Mouse (Mus musculus) left cerebral cortex, postnatal 14 days (tissue): ENCODE results near the gene Dpf3. TPM values are rescaled to one million over a fixed set of nuclear protein-coding genes. Genes with fewer than 3 reads are reported as not detected.
A peak's percentile ranks its signal among the peaks of the same experiment; 100 is the strongest.

Source experiments
- DNase-seq, 2 experiments: peaks; one replicate each; pipeline ENCODE4 v3.0.0; 2021 to 2022; ENCODE audit warnings: low spot score in 2 of 2, mixed read lengths in 1 of 2
- intact Hi-C: fragments of 180-260 bp; cut with DNase I; formaldehyde crosslinking; loops from one replicate; pipeline ENCODE4 v1.15.1; 2025
- total RNA-seq, 2 experiments: library from RNA; stranded (reverse); gene quantifications; 2 replicates each; pipeline ENCODE4 v1.2.3; 2021

Gene Dpf3
- total RNA-seq, 2 experiments from 2014 or later = 6.7 to 7.5 TPM

- DNase-seq = no peak
- intact Hi-C loops = loop anchor here (5.0 kb wide), 1 partner anchor 889 kb away; no protein-coding TSS in a partner anchor
Observed at GRCm38 (mm10) chr12:83426326-83426725, 61.2 kb downstream of the Dpf3 start.

DNA sequence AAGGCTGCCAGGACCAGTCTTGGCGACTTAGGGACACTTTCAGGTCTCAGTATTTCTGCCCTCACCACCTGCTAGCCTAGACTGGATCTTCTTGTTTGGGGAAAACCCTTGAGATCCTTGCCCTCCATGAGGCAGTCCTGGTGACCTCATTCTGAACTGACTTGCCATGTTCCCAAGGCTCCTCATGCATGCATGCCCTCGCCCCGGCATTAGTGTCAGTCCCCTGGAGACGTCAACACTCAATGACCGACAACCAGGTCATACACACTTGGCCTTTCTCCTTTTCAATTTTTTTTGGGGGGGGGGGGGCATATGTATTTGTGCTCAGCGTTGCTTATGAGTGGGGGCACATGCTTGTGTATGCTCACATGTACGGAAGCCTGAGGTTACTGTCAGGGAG, 61.8 kb downstream of the Dpf3 start:
- intact Hi-C loops = loop anchor here (5.0 kb wide), 1 partner anchor 888 kb away; no protein-coding TSS in a partner anchor

DNA sequence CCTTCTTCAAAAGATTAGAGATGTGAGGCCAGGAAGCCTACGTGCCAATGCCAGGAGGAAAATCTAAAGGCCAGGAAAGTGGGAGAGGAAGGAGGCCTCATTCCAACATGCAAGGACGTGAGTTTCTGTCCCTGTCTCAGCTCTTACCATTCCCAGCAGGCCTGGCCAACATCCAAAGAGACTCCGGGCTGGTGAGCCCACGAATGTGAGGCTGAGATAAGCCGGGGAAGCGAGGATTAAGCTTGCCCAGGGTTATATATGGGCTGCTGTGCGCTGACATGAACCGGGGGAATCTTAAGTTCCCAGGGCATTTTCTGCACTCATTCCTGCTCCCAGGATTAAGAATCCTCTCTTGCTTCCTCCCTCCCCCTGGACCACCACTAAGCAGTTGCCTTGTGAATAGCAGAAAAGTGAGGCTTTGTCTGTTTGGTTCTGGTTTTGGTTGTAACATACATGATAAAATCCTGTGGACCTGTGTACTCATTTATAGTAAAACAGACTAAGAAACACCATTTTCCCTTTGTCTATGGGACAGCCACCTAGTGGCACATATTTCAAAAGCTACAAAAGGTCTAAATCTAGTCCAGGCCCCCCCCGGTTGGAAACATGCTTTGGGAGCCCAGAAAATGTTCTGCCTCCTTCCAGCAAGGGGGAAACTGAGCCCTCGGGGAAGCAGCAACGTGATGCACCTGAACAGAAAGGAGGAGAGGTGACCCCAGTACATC, 62.6 kb downstream of the Dpf3 start:
- intact Hi-C loops = loop anchor here (5.0 kb wide), 1 partner anchor 888 kb away; no protein-coding TSS in a partner anchor
- DNase-seq = peak; percentile 25 to 29

More for the DNA sequence above, 61.8 kb downstream of the Dpf3 start:
- DNase-seq = no peak

- intact Hi-C loops = no loop called here
Observed at GRCm38 (mm10) chr12:83424086-83424719, 63.3 kb downstream of the Dpf3 start.

DNA sequence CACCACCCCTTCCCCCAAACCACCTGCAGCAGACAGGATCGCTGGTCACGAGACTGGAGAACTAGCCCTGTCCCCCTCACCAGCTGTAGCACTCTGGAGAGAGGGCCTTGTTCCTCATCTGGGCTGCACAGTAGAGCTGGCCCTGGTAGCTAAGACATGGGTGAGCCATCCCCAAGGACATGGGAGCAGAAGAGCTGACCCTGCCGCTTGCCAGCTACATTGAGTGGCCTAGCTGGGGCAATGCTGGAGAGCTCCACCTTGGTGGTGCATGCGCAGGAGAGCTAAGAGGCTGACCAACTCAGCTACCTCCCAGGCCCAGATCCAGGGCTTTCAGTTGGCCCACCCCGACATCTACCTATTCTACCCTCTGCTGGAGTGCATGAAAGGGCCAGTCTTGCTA, 67.2 kb downstream of the Dpf3 start:
- DNase-seq = no peak
- intact Hi-C loops = no loop called here

More at GRCm38 (mm10) chr12:83424086-83424719, 63.3 kb downstream of the Dpf3 start:
- DNase-seq = no peak

- no peak for DNase-seq
- intact Hi-C loops = no loop called here
Observed at GRCm38 (mm10) chr12:83415207-83415606, 72.3 kb downstream of the Dpf3 start.

DNA sequence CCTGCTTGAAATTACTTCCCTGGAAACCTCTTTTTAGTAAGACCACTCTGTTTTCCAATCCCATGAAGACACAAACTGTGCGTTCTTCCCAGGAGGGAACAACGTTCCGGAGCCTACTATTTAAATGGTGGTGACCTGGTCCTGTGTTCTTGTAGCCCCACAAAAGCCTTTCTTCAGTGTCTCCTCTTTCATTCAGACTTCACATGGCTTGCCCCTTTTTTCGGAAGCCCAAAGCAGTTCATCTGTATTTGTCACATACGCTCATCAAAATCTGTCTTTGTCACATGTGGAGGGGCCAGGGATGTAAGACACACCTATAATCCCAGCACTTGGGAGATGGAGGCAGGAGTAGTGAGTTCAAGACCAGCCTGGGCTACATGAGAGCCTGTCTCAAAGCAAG, 73.8 kb downstream of the Dpf3 start:
- DNase-seq = no peak
- intact Hi-C loops = loop anchor here (5.0 kb wide), 1 partner anchor 74 kb away; the partner anchor contains the start of gene Dpf3

DNA sequence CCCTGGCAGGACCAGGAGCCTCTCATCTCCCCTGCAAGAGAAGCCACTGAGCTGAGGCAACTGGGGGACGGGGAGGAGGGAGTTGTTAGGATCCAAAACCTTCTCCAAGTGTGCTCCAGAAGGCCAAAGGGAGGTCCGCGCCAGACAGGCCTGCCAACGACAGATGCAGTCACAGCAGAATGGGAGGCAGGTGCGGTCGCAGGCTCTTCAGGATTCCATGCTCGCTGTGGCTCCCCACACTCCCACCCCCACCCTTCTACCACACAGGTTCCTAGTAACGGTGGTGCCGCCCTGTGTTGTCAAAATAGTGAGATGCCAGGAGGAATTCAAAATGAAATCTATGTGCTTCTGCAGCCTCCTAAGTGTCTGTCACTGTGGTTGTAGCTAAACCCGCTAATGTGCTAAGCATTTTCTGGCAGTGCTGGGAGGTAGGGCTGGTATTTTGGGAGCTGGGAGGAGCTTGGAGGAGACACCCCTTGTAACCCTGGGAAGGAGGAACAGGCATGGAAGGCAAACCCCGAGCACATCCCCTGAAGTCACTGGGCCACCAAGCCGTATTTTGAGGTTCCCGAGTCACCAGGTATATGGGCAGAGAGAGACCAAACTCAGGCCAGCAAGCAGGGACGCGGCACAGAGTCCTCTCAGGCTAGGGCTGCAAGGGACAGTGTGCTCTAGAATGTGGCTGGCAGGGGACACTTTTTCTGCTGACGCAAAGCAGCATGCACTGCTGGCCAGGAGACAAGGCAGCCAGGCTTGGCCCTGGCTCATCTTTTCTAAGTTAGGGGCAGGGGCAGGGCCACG, 75.6 kb downstream of the Dpf3 start:
- DNase-seq = peak; percentile 40 to 70
- intact Hi-C loops = loop anchor here (5.0 kb wide), 1 partner anchor 75 kb away; the partner anchor contains the start of gene Dpf3

- no peak for DNase-seq
- intact Hi-C loops = loop anchor here (5.0 kb wide), 1 partner anchor 76 kb away; the partner anchor contains the start of gene Dpf3
Observed at GRCm38 (mm10) chr12:83411032-83411431, 76.5 kb downstream of the Dpf3 start.

- no peak for DNase-seq
- intact Hi-C loops = no loop called here
Observed at GRCm38 (mm10) chr12:83405374-83406125, 82.0 kb downstream of the Dpf3 start.

- no peak for DNase-seq
- intact Hi-C loops = no loop called here
Observed at GRCm38 (mm10) chr12:83402270-83402669, 85.2 kb downstream of the Dpf3 start.

- DNase-seq = no peak
- intact Hi-C loops = no loop called here
Observed at GRCm38 (mm10) chr12:83392011-83392410, 95.5 kb downstream of the Dpf3 start.

- intact Hi-C loops = no loop called here
- DNase-seq = no peak
Observed at GRCm38 (mm10) chr12:83387554-83387953, 100.0 kb downstream of the Dpf3 start.

DNA sequence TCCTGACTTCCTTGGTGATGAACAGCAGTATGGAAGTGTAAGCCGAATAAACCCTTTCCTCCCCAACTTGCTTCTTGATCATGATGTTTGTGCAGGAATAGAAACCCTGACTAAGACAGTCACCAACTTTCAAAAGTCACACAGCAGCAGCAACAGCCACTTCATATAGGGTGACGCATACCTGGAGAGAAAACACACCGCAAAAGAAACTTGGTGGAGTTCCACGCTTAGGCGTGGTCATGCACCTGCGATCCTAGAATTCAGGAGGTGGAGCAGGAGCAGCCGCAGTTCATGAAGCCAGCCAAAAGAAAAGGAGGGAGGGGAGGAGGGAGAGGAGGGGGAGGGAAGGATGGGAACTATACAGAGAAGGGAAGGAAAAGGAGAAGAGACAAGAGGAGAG, 106.4 kb downstream of the Dpf3 start:
- DNase-seq = no peak
- intact Hi-C loops = no loop called here

GRCm38 (mm10) chr12:83380016-83380415, 107.5 kb downstream of the Dpf3 start:
- no peak for DNase-seq
- intact Hi-C loops = no loop called here

DNA sequence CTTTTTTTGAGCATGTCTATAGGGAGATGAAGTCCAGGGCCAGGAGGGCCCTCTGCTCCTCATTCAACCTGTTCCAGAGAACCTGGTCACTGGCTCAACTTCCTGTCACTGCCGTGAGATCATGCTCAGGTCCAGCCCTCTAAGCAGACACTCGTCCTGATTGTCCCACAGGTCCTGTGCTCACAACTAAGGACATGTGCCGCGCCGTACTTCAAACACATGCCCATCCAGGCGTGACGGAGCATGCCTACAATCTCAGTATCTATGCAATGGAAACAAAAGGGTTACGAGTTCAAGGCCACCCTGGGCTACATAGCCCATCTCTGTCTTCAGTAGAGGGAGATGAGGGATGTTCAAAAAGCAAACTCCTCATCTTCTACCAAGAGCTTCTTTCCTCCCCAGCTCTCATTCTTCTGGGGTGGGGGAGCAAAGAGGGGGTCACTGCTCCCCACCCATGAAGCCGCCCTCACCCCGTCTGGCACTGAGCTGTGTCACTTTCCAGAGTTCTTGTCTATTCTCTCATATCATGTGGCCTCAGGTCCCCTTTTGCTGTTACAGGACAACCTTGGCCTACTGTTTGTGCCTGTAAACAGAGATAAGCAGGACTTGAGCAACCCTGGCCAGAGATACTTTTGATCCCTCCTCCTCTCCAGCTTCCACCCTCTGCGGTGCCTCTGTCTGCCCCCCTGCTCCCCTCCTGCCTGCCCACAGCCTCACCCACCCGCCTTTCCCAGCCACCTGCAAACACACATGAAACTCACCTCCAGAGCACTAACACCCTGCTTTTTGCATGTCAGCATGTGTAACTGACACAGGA, 112.3 kb downstream of the Dpf3 start:
- DNase-seq = no peak
- intact Hi-C loops = no loop called here

GRCm38 (mm10) chr12:83373081-83373480, 114.4 kb downstream of the Dpf3 start:
- DNase-seq = no peak
- intact Hi-C loops = no loop called here

DNA sequence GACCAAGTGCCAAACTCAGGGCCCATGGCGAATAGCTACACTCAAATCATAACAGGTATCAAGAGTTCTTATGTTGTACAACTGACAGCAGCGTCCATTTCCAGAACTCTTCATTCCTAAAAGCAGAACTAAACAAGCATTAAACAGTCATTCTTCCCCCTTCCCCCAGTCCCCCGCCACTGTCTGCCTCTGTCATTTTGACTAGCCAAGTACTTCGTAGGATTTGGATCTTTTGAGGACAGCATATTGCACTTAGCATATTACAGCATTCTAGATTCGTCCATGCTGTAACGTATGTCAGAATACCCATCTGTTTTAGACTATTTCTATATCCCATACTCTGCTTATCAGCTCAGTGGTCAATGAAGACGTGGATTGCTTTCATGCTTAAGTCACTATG, 115.2 kb downstream of the Dpf3 start:
- peak in 1 of 2 experiments; percentile 32 for DNase-seq
- intact Hi-C loops = no loop called here
